Mouse (Mus musculus): ENCODE results near the gene Disc1.

- no peak for TF ChIP-seq CTCF (IDR thresholded peaks at IDR 0.05; ENCODE audit: insufficient read depth, low read length)
- TF ChIP-seq POLR2A (IDR thresholded peaks at IDR 0.05; ENCODE audit: borderline replicate concordance, extremely low read depth, low read depth, low read length) = no peak
Measured at GRCm38 (mm10) chr8:125115321-125115720, 61.3 kb downstream of the Disc1 start.

Data from lung, adult 2 months (tissue).